Mouse (Mus musculus) layer of hippocampus, adult 8-10 months (tissue): ENCODE measurements around the gene Wdr3. TPM values are rescaled to one million over a fixed set of nuclear protein-coding genes. Genes with fewer than 3 reads are reported as not detected.

Source experiments
- total RNA-seq, 4 experiments: library from RNA; stranded (reverse); gene quantifications; 2 replicates each; pipeline ENCODE4 v1.2.4; 2022

The Wdr3 gene
- total RNA-seq, 4 experiments from 2014 or later: 23.0 to 27.2 (median 23.7) TPM

Other genes with a start within 250 kb of the Wdr3 start
- gene Gdap2, start within 50 bp of the Wdr3 start, total RNA-seq: 10 to 100 TPM; 34.2 to 47.2 (median 41.8) TPM